7 mouse cellular contexts compared by ENCODE assay signal in the genomic region with DNA sequence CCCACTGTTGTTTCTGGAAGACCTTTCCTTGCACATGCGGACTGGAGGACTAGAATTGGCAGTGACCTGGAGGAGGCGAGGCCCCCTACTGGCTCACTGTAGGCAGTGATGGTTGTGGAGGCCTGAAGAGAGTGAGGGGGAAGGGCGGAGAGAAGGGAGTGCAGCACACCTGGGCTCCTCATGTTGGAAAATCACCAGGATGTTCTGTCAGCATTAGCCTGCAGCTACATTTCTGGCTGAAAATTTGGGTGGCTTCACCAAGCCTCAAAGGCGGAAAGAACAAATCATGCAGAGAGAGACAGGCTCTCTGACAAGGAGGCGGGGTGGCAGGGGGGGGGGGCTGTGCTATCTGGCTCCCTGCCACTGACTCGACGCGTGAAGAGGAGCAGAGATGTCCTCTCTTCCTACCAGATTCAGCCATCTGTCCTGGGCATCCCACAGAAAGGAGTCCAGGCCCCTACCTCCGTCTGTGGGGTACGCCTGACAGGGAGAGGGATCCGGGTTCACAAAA.
DNase-seq lines count a peak whose midpoint lies in the region; ATAC-seq and TF ChIP-seq lines count a peak whose summit lies in the region.

No protein-coding gene starts in this region.

- peak; percentile 61 for TF ChIP-seq CTCF in stomach, postnatal 0 days (IDR thresholded peaks at IDR 0.05; ENCODE audit: low read depth)

- in situ Hi-C loops in ES-E14 (cut with MboI; ENCODE audit: low sequenced_read_pairs in 2 of 2, unreplicated experiment in 2 of 2): no loop called here

- no peak overlapping the region for H3K4me3 ChIP-seq in ES-E14 (ENCODE audit: insufficient read depth in 1 of 2, low read depth in 1 of 2, low read length in 2 of 2, poor library complexity in 1 of 2, severe bottlenecking in 1 of 2)
- H3K4me3 ChIP-seq in limb, embryonic 10.5 days: no peak overlapping the region
- no peak overlapping the region for H3K4me3 ChIP-seq in stomach, postnatal 0 days (ENCODE audit: low read depth, low read length)

- H3K27ac ChIP-seq in ES-E14 (ENCODE audit: insufficient read depth, low read depth, low read length, poor library complexity, severe bottlenecking): no peak overlapping the region
- peak overlapping the region; percentile 38; the same call in 1 of the 2 replicates for H3K27ac ChIP-seq in limb, embryonic 10.5 days
- no peak overlapping the region for H3K27ac ChIP-seq in stomach, postnatal 0 days (replicated peaks)

- no peaks in the 10 kb centered on the region for H3K27me3 ChIP-seq in limb, embryonic 10.5 days (ENCODE audit: low read depth, poor library complexity, severe bottlenecking)
- H3K27me3 ChIP-seq in stomach, postnatal 0 days (ENCODE audit: control insufficient read depth, insufficient read depth, low read length): no peaks in the 10 kb centered on the region

- no peaks in the 10 kb centered on the region for H3K36me3 ChIP-seq in ES-E14 (ENCODE audit: control insufficient read depth, insufficient read depth, low read length, poor library complexity, severe bottlenecking)
- H3K36me3 ChIP-seq in limb, embryonic 10.5 days: no peaks in the 10 kb centered on the region
- no peaks in the 10 kb centered on the region for H3K36me3 ChIP-seq in stomach, postnatal 0 days (ENCODE audit: control insufficient read depth, insufficient read depth, low read length)

- no peaks in the 10 kb centered on the region for H3K4me1 ChIP-seq in ES-E14 (ENCODE audit: control insufficient read depth in 2 of 2, insufficient read depth in 2 of 2, low read length in 2 of 2, poor library complexity in 1 of 2)
- peaks cover 8% of the 10 kb centered on the region for H3K4me1 ChIP-seq in limb, embryonic 10.5 days
- H3K4me1 ChIP-seq in stomach, postnatal 0 days (replicated peaks; ENCODE audit: control insufficient read depth, insufficient read depth): no peaks in the 10 kb centered on the region

- peak; percentile 14 to 37 for DNase-seq in layer of hippocampus, postnatal 10 days (ENCODE audit: low spot score in 2 of 2)
- DNase-seq in layer of hippocampus, postnatal 36 days: no peak
- peak; percentile 19 for DNase-seq in ES-E14 (ENCODE audit: low read depth, low spot score)
- DNase-seq in cerebellum, postnatal 25 days: peak; percentile 14 to 23
- peak; percentile 56 for DNase-seq in limb, embryonic 10.5 days (ENCODE audit: low spot score)
- DNase-seq in stomach, postnatal 0 days (ENCODE audit: low spot score): no peak
- no peak for DNase-seq in urinary bladder, postnatal 10 days (ENCODE audit: low spot score)

- ATAC-seq in stomach, postnatal 0 days (ENCODE audit: low FRiP score, low TSS enrichment): peak; percentile 42; the same call in 1 of the 2 replicates

- no peak overlapping the region for H3K9ac ChIP-seq in ES-E14 (ENCODE audit: insufficient read depth, low read depth, low read length, poor library complexity, severe bottlenecking)
- no peak overlapping the region for H3K9ac ChIP-seq in stomach, postnatal 0 days (ENCODE audit: low read length)

- WGBS in limb, embryonic 10.5 days: 48% methylated on average over 11 of the region's 11 CpGs
- WGBS in stomach, postnatal 0 days: 56% methylated on average over 10 of the region's 11 CpGs

- H3K9me3 ChIP-seq in ES-E14 (ENCODE audit: control insufficient read depth, insufficient read depth, low read depth, low read length): no peaks in the 10 kb centered on the region
- H3K9me3 ChIP-seq in limb, embryonic 10.5 days (replicated peaks): no peaks in the 10 kb centered on the region
- H3K9me3 ChIP-seq in stomach, postnatal 0 days (ENCODE audit: control insufficient read depth, low read length): no peaks in the 10 kb centered on the region

- H3K4me2 ChIP-seq in stomach, postnatal 0 days (replicated peaks; ENCODE audit: low read depth): no peak overlapping the region

- TF ChIP-seq EP300 in stomach, postnatal 0 days (optimal IDR thresholded peaks at IDR 0.05): no peak

TF ChIP-seq in ES-E14, 5 proteins besides CTCF, POLR2A, EP300 and RAD21:
- TF ChIP-seq CHD2 (IDR thresholded peaks at IDR 0.05; ENCODE audit: low read depth, low read length) (no peak), ZNF384 (IDR thresholded peaks at IDR 0.05; ENCODE audit: low read depth, low read length) (no peak), ZC3H11A (IDR thresholded peaks at IDR 0.05; ENCODE audit: borderline replicate concordance, low read depth, low read length) (no peak), MAFK (IDR thresholded peaks at IDR 0.05; ENCODE audit: insufficient read depth, low read depth, low read length) (no peak), HCFC1 (IDR thresholded peaks at IDR 0.05; ENCODE audit: borderline replicate concordance, insufficient read depth, low read length) (no peak)

Comparison
In these comparisons a context has a peak if more than half of its experiments do, and no peak if none do; other contexts are left out.
1. DNase-seq: peak in layer of hippocampus, postnatal 10 days (2 of 2), ES-E14 (single experiment), cerebellum, postnatal 25 days (2 of 2) and limb, embryonic 10.5 days (single experiment); none in layer of hippocampus, postnatal 36 days (0 of 2), stomach, postnatal 0 days (single experiment) and urinary bladder, postnatal 10 days (single experiment).